Comparison of ENCODE assay signal across 8 mouse cellular contexts in the genomic region with DNA sequence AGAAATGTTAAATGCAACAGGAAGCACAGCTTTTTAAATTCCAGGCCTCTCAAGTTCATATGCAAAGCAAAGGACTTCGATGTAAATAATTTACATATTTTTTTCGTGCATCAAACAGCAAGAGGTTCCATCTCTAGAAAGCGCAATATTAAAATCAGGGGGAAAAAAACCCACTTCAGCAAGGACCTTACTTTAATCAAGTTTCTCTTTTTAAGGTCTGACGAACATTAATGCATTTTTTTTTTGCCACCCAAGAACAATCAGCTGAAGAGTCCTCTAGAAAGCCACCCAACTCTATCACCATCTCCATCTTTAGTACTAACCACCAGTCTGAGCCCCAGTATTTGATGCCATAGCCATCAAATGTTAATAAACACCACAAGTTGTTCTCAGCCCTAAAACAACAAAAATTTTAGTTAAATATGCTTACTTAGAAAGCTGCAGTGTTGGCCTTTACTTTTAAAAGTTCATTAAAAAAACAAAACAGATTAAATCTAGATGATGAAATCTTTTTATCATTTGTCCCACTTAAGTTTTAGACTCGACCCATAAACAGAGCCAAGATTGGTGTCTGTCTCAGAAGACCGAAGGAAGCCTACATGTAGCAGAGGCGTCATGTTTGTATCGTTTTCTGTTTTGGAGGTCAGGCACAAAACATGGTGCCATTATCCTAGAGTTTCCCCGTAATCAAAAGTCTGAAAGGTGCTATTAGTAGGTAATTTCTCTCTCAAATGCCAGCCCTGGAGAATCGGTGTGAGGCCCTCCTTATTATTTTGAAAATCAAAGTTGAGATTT. TPM values are rescaled to one million over a fixed set of nuclear protein-coding genes. Genes with fewer than 3 reads are reported as not detected.
A peak's percentile ranks its signal among the peaks of the same experiment; 100 is the strongest.
DNase-seq lines count a peak whose midpoint lies in the region; ATAC-seq and TF ChIP-seq lines count a peak whose summit lies in the region.

No protein-coding gene starts in this region.

- TF ChIP-seq CTCF in gastrocnemius, adult 2 months (IDR thresholded peaks at IDR 0.05) = no peak
- no peak for TF ChIP-seq CTCF in thymus, adult 2 months (IDR thresholded peaks at IDR 0.05; ENCODE audit: borderline replicate concordance, control insufficient read depth, extremely low read depth, insufficient read depth, low read length, poor library complexity)

- H3K36me3 ChIP-seq in thymus, adult 2 months (ENCODE audit: control insufficient read depth, insufficient read depth, low read length) = no peaks in the 10 kb centered on the region
- no peaks in the 10 kb centered on the region for H3K36me3 ChIP-seq in limb, embryonic 15.5 days
- no peaks in the 10 kb centered on the region for H3K36me3 ChIP-seq in stomach, embryonic 16.5 days (ENCODE audit: control insufficient read depth, insufficient read depth, low read length)

- no peak for TF ChIP-seq POLR2A in thymus, adult 2 months (IDR thresholded peaks at IDR 0.05; ENCODE audit: control insufficient read depth, extremely low read depth, insufficient read depth, low read length, poor library complexity)

- H3K27me3 ChIP-seq in thymus, adult 2 months (ENCODE audit: control insufficient read depth, insufficient read depth, low read length) = no peaks in the 10 kb centered on the region
- H3K27me3 ChIP-seq in limb, embryonic 15.5 days = 0 out of 2 replicates have a peak, but pooled peaks cover 2% of the 10 kb centered on the region
- H3K27me3 ChIP-seq in stomach, embryonic 16.5 days (ENCODE audit: control insufficient read depth, insufficient read depth, low read length) = no peaks in the 10 kb centered on the region

- peak overlapping the region; percentile 97 for H3K9ac ChIP-seq in limb, embryonic 15.5 days
- H3K9ac ChIP-seq in stomach, embryonic 16.5 days (ENCODE audit: low read length) = peak overlapping the region; percentile 100

- peak overlapping the region; percentile 96 for H3K27ac ChIP-seq in gastrocnemius, adult 2 months
- peak overlapping the region; percentile 61; the same call in 1 of the 2 replicates for H3K27ac ChIP-seq in thymus, adult 2 months (ENCODE audit: control insufficient read depth, insufficient read depth, low read length)
- peak overlapping the region; percentile 94; the same call in 1 of the 2 replicates for H3K27ac ChIP-seq in limb, embryonic 15.5 days
- H3K27ac ChIP-seq in stomach, embryonic 16.5 days (ENCODE audit: low read length) = peak overlapping the region; percentile 96

- no peak for ATAC-seq in limb, embryonic 15.5 days (ENCODE audit: insufficient number of reproducible peaks, low FRiP score, low TSS enrichment, low read depth)
- ATAC-seq in stomach, embryonic 16.5 days (ENCODE audit: insufficient read depth, low FRiP score) = no peak

- intact Hi-C loops in gastrocnemius, adult 2 months (cut with DNase I) = loop anchor here (10.0 kb wide), 1 partner anchor 265 kb away; a partner anchor contains a TSS
- intact Hi-C loops in gastrocnemius, postnatal 14 days (cut with DNase I; ENCODE audit: low total_unique reads) = no loop called here

- no peaks in the 10 kb centered on the region for H3K9me3 ChIP-seq in limb, embryonic 15.5 days
- no peaks in the 10 kb centered on the region for H3K9me3 ChIP-seq in stomach, embryonic 16.5 days (replicated peaks; ENCODE audit: control insufficient read depth, low read length)

- no peak for DNase-seq in gastrocnemius, adult 2 months
- no peak for DNase-seq in gastrocnemius, postnatal 14 days
- DNase-seq in thymus, adult 2 months = no peak
- no peak for DNase-seq in thymus, postnatal 0 days (ENCODE audit: low spot score)
- no peak for DNase-seq in spleen, postnatal 36 days (ENCODE audit: low spot score in 2 of 2)
- no peak for DNase-seq in thymus, postnatal 10 days (ENCODE audit: low spot score in 2 of 2)

- peaks cover 12% of the 10 kb centered on the region for H3K4me1 ChIP-seq in thymus, adult 2 months (replicated peaks; ENCODE audit: control insufficient read depth, insufficient read depth, low read length)
- peaks cover 29% of the 10 kb centered on the region for H3K4me1 ChIP-seq in limb, embryonic 15.5 days
- peaks cover 28% of the 10 kb centered on the region for H3K4me1 ChIP-seq in stomach, embryonic 16.5 days (ENCODE audit: control insufficient read depth, insufficient read depth, low read length)

- peak overlapping the region; percentile 97 for H3K4me3 ChIP-seq in gastrocnemius, adult 2 months
- H3K4me3 ChIP-seq in thymus, adult 2 months (ENCODE audit: control insufficient read depth, insufficient read depth, low read length) = peak overlapping the region; percentile 64
- H3K4me3 ChIP-seq in limb, embryonic 15.5 days = peak overlapping the region; percentile 80
- H3K4me3 ChIP-seq in stomach, embryonic 16.5 days (replicated peaks; ENCODE audit: low read length) = peak overlapping the region; percentile 91

- 30% methylated on average over 10 of the region's 10 CpGs for WGBS in thymus, adult 2 months
- WGBS in limb, embryonic 15.5 days = 40% methylated on average over 10 of the region's 10 CpGs
- 31% methylated on average over 10 of the region's 10 CpGs for WGBS in stomach, embryonic 16.5 days

- peak overlapping the region; percentile 58 for H3K4me2 ChIP-seq in limb, embryonic 15.5 days
- peak overlapping the region; percentile 81 for H3K4me2 ChIP-seq in stomach, embryonic 16.5 days (ENCODE audit: low read depth, low read length)

RNA-seq across cellular contexts. Expression of a gene that starts 1.4 kb away (rescaled TPM):
- 10 to 100 TPM; 19.9 to 22.1 TPM for total RNA-seq in gastrocnemius, adult 2 months (2021)
- 10 to 100 TPM; 20.2 to 20.5 TPM for total RNA-seq in gastrocnemius, postnatal 14 days (2021)
- polyA plus RNA-seq in thymus, adult 2 months (2012; rRNA removed) = 159 and 161 TPM in 2 replicates
- polyA plus RNA-seq in thymus, postnatal 0 days (2015; fragmentation: Nextera tagmentation; extraction: Ambion mirVana) = 50.9 and 54.3 TPM in 2 replicates
- 18.5 and 18.8 TPM in 2 replicates for polyA plus RNA-seq in limb, embryonic 15.5 days (2015; fragmentation: Nextera tagmentation; extraction: Ambion mirVana)
- polyA plus RNA-seq in stomach, embryonic 16.5 days (2015; fragmentation: Nextera tagmentation; extraction: Ambion mirVana) = 19.2 and 22.6 TPM in 2 replicates
